Mouse (Mus musculus) Muller cell, postnatal 12 days (primary cell): ENCODE measurements at regions not wholly inside any gene's neighbourhood (a gene's known extent, or its start where the extent isn't known, plus 50 kb on each side); places are given as distances from the start of the nearest gene placed in this dataset.
A peak's percentile ranks its signal among the peaks of the same experiment; 100 is the strongest.

Experiments
- DNase-seq: peaks from one replicate; pipeline ENCODE4 v3.0.0-alpha.2; 2015; ENCODE audit errors: inconsistent ontology term

DNA sequence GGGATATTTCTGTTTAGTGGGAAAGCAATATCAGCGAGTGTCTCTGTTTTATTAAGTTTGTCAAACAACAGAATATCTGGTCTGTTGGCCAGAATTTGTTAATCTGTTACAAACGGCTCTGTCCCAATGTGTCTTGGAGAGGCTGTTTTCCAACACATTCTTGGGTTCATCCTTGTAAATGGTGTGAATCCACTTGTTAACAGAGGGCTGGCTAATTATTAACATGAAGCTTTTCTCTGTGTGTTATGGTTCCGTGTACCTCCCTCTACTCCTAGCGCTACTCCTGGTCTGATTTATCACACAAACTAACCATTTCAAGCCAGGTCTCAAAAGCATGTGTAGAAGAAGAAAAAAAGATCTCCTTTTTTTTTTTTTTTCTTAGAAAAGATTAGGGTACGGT lies 60.4 kb downstream of the Pou3f3 start:
- no peak for DNase-seq

DNA sequence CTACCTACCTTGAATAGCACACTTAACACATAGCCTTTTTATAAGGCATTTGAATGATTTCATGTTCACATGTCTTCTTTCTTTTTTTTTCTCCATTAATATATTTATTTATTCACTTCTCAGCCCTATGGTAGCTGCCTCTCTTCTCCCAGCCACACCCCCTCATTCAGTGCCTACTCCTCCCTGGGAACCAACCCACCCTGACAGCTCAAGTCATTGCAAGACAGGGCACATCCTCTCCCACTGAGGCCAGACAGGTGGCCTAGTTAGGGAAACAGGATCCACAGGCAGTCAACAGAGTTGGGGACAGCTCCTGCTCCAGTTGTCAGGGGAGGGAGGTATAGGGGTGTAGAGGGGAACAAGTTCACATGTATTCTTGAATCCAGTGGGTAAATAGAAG lies 60.9 kb downstream of the Pou3f3 start:
- DNase-seq, result no peak

DNA sequence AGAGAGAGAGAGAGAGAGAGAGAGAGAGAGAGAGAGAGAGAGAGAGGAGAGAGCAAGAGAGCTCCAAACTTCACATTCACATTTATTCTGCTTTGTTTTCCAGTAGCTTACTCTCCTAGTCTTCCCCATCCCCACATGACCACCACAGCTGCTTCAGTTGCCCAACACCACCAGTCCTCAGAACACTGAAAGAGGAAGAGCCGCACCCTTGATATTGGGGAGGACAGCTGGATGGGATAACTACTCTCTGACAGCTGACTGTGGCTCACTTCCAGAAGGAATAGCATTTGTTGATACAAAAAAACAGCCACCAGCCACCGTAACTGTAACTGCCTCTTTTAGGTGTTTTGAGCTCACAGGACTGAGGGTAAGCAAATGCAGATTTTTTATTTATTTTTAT lies 67.9 kb downstream of the Pou3f3 start:
- DNase-seq, result no peak

DNA sequence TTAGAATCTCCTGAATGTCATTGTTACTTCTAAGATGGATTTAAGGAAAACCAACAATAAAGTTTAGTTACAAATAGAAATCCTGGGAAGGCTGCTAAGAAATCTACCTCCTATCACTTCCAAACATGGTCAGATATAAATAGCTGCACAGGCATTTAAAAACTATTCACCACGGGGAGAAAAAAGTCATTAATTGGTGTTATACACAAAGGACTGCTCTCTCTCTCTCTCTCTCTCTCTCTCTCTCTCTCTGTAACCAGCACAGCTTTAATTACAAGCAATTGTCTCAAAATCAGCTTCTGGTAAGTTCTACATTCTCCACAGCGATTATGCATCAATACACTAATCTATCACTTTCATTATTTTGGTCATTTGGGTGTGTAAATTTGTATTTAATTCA lies 68.5 kb downstream of the Pou3f3 start:
- peak; percentile 16 for DNase-seq

DNA sequence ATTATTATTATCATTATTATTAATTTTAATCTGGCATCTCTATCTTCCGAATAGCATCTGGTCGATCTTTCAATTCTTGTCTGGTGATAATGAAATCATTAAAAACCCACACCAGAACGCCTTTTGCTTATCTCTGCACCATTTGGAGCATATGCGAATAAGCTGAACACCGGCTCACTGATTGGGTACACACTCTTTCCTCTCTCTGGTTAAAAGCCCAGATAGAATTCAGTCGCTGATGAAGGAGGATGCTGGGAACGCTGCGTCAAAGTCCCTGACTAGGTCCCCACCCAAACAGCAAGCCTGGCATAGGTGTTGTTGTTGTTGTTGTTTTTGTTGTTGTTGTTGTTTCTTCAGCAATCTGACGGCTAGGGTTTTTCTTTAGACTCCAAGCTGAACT lies 74.5 kb downstream of the Pou3f3 start:
- DNase-seq, result no peak

DNA sequence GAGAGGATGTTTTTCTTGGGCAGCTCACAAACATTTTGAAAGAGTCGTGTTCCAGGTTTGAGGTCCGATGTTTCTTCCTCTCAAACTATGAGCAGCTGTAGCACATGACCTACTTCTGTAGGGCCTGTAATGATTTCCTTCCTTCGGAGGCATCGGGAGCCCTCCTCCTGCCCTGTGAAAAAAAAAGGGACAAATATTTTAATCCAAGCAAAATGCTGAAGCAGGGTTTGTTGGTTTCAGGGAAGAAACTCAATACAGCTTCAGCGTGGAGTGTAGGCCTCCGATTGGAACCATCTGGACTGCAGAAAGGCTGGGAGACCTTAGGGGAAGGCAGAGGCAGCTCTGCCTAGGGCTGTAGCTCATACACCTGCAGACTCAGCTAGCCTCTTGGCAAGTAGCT lies 76.4 kb downstream of the Pou3f3 start:
- DNase-seq, result no peak

DNA sequence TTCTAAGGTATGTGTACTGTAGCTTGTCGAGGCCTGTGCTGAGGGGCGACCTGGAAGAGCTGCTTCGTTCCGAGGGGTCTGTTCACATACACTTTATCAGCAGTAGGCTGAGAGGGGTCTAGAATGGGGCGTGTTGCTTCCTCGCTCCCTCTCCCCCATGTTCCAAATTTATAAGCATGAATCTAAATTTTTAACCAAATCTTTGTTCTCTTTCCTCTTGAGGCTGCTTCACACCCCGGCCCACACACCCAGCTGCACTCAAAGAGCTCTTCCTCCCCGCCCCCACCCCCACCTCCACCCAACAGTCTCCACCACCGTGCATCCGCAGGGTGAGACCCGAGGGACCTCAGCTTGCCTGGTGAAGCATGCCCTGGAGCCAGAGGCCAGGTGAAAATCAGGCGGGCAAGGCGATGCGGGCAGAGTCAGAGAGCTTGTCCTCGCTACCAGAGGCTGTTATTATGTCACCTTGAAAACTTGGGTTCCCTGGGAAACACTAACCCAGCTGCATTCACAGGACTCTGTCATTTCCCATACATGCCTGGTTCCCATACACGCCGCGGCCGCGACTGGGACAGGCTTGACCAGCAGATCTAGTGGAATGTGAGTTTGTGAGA lies 77.1 kb upstream of the Mrps9 start:
- no peak for DNase-seq

DNA sequence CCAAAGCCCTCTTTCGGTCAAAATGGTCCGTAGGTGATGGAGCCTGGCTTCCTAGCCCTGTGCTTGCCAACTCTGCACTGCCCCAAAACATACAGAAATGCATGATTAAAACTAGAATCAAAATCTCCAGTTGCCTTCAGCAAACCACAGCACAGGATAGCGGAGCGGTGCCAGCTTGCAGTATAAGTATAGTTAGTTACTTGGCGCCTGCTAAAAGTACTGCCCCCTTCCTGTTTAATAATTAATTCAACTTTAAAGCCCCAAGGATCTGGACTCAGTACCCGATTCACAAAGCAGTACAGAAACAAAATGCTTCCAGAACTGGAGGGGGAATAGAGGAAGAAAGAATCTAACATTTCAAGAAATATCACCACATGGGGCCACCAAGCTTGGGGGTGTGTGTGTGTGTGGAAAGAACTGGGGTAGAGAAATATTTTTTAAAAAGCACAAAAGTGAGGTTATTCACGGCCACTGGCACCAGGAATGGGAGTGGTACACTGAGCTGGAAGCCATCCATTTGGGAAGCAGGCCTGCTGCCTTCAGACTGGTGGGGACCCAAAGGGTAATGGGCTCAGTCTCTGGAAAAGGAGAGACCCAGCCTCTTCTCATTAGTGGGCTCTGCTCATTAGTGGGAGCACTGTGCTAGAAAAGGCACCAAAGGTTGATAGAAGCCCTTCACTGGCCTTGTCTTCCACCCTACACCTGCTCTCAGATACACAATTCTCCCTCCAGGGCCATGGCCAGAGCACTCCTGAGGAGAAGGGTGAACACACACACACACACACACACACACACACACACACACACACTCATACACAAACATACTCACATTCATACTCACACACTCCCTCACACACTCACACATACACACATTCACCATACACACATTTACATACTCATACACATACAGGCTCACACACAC lies 75.8 kb upstream of the Mrps9 start:
- DNase-seq, result no peak

DNA sequence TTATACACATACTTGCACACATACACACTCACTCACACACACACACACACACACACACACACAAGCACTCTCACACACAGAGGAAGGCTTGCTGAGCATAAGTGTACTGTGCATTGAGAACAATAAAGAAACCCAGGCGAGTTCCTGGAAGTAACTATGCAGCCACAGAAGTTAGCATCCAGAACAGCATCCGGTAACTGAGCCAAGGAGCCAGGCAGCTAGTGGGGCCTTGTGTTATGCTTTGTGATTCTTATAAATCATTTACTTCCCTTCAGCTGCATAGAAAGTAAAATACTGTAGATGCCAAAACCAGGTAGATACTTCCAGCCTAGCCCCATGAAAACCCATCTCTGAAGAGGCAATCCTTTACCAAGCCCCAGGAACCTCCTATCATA lies 75.1 kb upstream of the Mrps9 start:
- no peak for DNase-seq

DNA sequence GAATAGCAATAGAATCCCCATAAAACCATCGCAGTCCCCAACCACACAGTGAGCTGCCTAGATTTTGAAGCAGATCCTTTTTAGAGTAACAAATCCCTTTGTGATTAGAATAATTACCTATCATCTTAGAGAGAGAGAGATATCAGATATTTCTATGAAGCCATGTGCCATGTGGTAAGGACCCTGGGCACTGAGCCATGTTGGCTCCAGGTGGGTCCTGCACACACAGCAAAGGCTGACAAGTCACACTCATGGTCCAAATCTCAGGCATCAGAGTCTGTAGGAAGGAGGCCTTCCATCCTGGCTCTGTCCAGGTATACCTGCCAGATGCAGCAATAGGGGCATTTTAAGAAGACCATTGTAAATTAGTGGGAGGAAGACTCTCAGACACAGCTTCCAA lies 73.6 kb upstream of the Mrps9 start:
- DNase-seq, result no peak

DNA sequence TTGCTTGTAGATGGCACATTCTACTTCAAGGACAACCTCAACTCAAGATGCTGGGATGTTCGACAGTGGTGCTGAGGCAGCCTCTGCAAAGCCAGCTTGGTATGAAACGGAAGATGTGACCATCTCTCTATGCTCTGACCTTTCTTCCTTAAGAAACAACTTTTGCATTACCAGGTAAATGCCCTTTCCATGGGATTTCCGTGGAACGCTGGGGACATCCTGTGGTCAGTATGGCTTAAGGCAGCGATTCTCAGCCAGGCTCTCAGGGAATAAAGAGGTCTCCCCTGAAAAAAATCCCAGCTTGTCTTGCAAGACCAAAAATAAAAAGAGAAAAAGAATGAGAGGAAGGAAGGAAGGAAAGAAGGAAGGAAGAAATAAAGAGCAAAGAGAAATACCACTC lies 71.3 kb upstream of the Mrps9 start:
- peak; percentile 45 for DNase-seq

DNA sequence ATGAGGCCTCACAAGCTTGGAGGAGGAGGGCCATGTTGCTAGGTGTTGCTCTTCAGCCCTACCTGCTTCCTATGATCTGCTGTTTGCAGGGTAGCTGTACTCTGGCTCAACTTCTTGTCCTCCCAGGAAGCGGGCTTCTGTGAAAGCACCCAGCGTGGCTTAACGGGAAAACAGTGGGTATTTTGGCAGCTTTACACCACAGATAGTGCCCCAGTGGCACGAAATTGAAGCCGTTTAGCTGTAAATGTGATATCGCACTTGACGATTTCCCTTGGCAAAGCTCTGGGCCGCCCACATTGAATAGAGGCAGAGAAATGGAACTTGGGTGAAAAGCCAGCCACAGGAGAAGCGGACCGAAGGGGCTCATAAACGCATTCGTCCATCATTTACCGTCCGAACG lies 70.8 kb upstream of the Mrps9 start:
- peak; percentile 32 for DNase-seq

DNA sequence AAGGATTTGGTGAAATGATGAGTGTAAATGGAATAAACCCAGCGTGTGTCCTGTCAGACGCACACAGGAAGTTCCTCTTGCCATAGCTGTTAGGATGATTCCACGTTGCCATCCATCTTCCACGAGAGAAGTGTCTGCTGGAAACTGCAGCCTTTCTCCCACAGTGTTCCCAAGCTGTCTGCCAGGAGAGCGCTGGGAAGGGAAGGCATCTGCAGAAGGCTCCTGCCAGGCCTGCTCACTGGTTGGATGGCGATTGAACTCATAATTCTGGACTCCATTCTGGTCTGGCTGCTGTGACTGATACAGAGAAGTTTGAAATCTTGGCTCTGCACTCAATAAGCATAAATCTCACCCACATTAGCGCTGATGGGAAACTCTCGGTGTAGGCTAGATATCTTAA lies 69.5 kb upstream of the Mrps9 start:
- DNase-seq, result no peak

DNA sequence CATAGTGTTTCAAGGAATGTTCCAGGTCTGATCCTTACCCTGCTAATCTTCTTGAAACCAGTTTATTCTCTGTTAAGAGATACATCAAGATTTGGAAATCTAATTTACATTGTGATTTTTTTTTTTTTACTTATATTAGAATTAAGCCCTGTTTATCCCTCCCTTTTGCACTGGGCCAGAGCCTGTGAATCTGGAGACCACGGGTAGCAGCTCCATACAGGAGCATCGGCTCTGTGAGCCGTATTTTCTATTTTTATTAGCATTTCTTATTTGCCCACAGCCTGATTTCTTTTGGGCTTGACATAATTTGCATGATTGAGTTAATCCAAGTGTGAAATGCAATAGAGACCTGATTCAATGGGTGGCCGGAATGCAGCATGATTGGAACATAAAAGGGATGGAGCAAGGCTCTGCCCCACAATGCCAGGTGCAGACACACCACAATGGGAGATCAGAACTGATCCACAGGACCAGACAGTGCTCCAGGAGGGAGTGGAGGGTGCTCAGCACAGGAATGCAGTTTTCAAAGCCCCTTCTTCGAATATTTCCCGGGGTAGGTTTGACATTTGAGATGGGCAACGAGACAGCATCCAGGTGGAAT lies 67.9 kb upstream of the Mrps9 start:
- peak; percentile 90 for DNase-seq

DNA sequence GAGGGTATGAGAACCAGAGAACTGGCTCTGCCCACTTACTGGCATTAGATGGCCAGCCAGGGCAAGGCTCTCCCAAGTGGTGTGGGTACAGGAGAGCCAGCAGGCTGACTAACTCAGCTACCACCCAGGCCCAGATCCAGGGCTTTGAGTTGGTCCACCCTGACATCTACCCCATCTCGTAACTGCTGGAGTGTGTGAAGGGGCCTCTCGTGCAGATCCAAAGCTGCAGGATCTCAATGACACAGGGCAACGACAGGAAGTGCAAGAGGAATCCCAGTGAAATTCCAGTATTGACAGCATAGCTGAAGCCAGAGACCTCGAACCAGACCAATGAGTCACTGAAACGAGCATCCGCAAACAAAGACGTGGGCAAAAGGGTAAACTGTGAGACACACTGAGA lies 63.8 kb upstream of the Mrps9 start:
- peak; percentile 73 for DNase-seq

DNA sequence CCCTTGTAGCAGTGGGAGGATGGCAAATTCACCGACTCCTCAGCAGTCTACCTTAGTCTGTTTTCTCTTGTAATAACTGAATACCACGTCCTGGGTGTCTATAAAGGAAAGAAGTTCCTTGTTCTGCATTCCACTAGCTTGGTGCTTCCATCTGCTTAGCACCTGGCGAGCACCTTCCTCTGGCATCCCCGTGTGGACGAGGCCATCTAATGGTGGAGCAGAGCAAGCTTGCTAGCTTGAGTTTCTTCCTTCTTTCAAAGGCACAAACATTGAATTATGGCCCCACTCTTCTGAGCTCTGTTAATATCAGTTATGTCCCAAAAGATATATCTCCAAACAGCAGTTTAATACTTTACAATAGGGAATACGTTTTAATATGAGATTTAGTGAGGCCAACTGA lies 62.6 kb upstream of the Mrps9 start:
- no peak for DNase-seq
